Mouse (Mus musculus): ENCODE data around the gene Trat1. TPM values are rescaled to one million over a fixed set of nuclear protein-coding genes. Genes with fewer than 3 reads are reported as not detected.

The Trat1 gene
- 0.23 TPM in 1 of 2 replicates, not detected in the other for polyA plus RNA-seq (2012)

DNA sequence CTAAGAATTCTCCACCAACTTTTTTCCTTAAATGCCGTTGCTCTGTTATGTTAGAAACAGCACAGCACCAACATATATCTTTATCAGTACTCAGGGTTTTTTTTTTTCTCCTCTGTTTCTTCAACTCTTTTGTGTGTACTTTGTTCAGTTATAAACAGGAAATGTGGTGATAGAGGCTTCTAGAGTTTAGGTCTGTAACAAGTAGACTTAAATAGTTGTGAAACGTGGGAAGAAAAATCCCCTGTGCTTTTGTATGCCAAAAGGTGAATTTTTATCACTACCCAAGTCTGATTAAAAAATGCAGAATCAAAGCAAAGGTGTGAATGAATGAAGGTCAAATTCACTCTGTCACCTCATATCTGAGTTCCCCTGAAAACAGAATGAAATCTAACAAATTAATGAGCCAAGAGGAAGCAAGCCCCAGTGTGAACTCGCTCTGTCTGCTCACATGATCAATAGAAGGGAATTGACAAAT, at the start of gene Trat1:
Gene Trat1 (minus strand): TSS at position 51 of the 475 bp plus-strand sequence.

DNA sequence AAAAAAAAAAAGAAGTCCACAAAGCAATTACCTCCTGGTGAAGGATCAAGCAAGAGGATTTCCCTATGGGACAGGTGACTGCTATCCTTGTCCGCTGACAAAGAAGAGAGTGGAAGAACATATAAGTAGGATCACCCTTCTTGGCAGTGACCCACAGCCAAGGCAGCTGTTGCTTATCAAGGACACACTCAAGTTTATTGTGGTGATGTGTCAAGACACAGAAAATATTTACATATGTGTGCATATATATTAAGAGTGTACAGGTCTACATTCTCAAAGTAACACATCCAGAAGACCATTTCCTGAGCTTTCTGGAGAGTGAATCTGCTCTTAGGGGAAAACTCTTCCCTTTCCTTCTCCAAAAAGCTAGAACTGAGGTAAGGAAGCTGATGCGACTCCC, 44.9 kb upstream of the Trat1 start, which contains the start of gene Retnlb:
Gene Retnlb (plus strand): TSS at position 162 of the 400 bp plus-strand sequence.

Other genes with a start within 250 kb of the Trat1 start
- not detected in 2 replicates for gene Retnlb, start 44.8 kb upstream of the Trat1 start, polyA plus RNA-seq (2012)
- gene Retnla, start 70.5 kb upstream of the Trat1 start, polyA plus RNA-seq (2012), result not detected in 2 replicates
- 1.9 and 10.8 TPM in 2 replicates for gene Retnlg, start 100.6 kb upstream of the Trat1 start, polyA plus RNA-seq (2012)
- 6.1 and 7.4 TPM in 2 replicates for gene Dzip3, start 222.1 kb upstream of the Trat1 start, polyA plus RNA-seq (2012)
- 3.1 and 3.4 TPM in 2 replicates for gene Cip2a, start 222.2 kb upstream of the Trat1 start, polyA plus RNA-seq (2012)